Comparison of ENCODE assay signal across 23 mouse cellular contexts in the genomic region with DNA sequence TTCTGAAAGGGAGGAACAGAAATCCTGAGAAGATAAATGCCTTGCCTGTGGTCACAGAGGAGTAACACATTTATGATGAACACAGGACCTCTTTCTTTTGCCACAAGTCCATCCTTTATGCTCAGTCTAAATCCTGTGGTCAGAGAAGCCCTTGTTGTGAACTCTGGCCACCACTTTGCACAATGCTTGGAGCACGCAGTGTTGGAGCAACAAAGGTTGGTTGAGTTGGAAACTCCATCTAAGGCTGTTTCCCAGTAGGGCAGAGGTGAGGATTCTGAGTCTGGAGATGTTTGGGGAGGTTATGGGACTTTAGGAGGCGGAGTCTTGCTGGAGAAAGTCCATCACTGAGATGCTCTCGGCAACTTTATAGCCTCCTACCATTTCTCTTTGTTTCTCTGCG. TPM values are rescaled to one million over a fixed set of nuclear protein-coding genes. Genes with fewer than 3 reads are reported as not detected.
A peak's percentile ranks its signal among the peaks of the same experiment; 100 is the strongest.
DNase-seq lines count a peak whose midpoint lies in the region; ATAC-seq lines count a peak whose summit lies in the region.
"Had no signal": no experiment of that assay in that cellular context is flagged by ENCODE, and none has a peak within 500 bp of the region (broad histone marks: within the 10 kb centered on the region; RNA-seq: fewer than 3 reads in every experiment).

No protein-coding gene starts in this region.

- no peaks in the 10 kb centered on the region for H3K36me3 ChIP-seq in heart, embryonic 11.5 days (ENCODE audit: control insufficient read depth, insufficient read depth, low read length)
- no peaks in the 10 kb centered on the region for H3K36me3 ChIP-seq in heart, embryonic 10.5 days
- H3K36me3 ChIP-seq: embryonic facial prominence, embryonic 13.5 days; heart, embryonic 13.5 days had no signal

- ATAC-seq in heart, embryonic 11.5 days (replicated peaks; ENCODE audit: insufficient number of reproducible peaks, low FRiP score, low TSS enrichment) = no peak
- ATAC-seq: forebrain, embryonic 14.5 days; hindbrain, embryonic 16.5 days had no signal

- DNase-seq in adrenal gland, postnatal 10 days = peak; percentile 50
- no peak for DNase-seq in adrenal gland, adult 8-10 months
- DNase-seq in heart, embryonic 10.5 days (ENCODE audit: low spot score) = no peak
- peak; percentile 48 for DNase-seq in 3T3-L1 (ENCODE audit: low read depth, low spot score)
- no peak for DNase-seq in spleen, postnatal 36 days (ENCODE audit: low spot score in 2 of 2)
- DNase-seq: cerebellum, adult 18-20 months; cerebellum, adult 9-11 months; cerebellum, postnatal 36 days; gastrocnemius, postnatal 36 days; heart, adult 18-20 months; heart, postnatal 36 days; kidney, adult 11 months had no signal

- no peak overlapping the region for H3K4me3 ChIP-seq in heart, embryonic 11.5 days (ENCODE audit: low read depth, low read length)
- H3K4me3 ChIP-seq in heart, embryonic 10.5 days = no peak overlapping the region
- no peak overlapping the region for H3K4me3 ChIP-seq in brown adipose tissue, adult 24 weeks (ENCODE audit: insufficient read depth, low read depth, low read length)
- H3K4me3 ChIP-seq: embryonic facial prominence, embryonic 13.5 days; heart, embryonic 13.5 days had no signal

- 0 out of 2 replicates have a peak overlapping the region, but pooled peaks have one; percentile 29 for H3K27ac ChIP-seq in heart, embryonic 11.5 days (ENCODE audit: low read depth, low read length)
- H3K27ac ChIP-seq in heart, embryonic 10.5 days = no peak overlapping the region
- H3K27ac ChIP-seq in brown adipose tissue, adult 24 weeks (replicated peaks; ENCODE audit: low read depth, low read length) = peak overlapping the region; percentile 79
- H3K27ac ChIP-seq: embryonic facial prominence, embryonic 13.5 days; heart, embryonic 13.5 days had no signal

- H3K9me3 ChIP-seq in heart, embryonic 11.5 days (replicated peaks; ENCODE audit: control insufficient read depth, low read length) = no peaks in the 10 kb centered on the region
- no peaks in the 10 kb centered on the region for H3K9me3 ChIP-seq in heart, embryonic 10.5 days
- H3K9me3 ChIP-seq: embryonic facial prominence, embryonic 13.5 days; heart, embryonic 13.5 days had no signal

- H3K9ac ChIP-seq in heart, embryonic 11.5 days (ENCODE audit: low read depth, low read length) = no peak overlapping the region
- H3K9ac ChIP-seq: embryonic facial prominence, embryonic 13.5 days; heart, embryonic 13.5 days had no signal

- H3K27me3 ChIP-seq in heart, embryonic 11.5 days (ENCODE audit: control insufficient read depth, insufficient read depth, low read length) = no peaks in the 10 kb centered on the region
- H3K27me3 ChIP-seq in heart, embryonic 10.5 days (ENCODE audit: insufficient read depth, poor library complexity, severe bottlenecking) = no peaks in the 10 kb centered on the region
- H3K27me3 ChIP-seq: CH12.LX; embryonic facial prominence, embryonic 13.5 days; heart, embryonic 13.5 days had no signal

- 0 out of 2 replicates have a peak, but pooled peaks cover 6% of the 10 kb centered on the region for H3K4me1 ChIP-seq in heart, embryonic 11.5 days (ENCODE audit: control insufficient read depth, insufficient read depth, low read length)
- H3K4me1 ChIP-seq in heart, embryonic 10.5 days = peaks cover 11% of the 10 kb centered on the region
- peaks cover 5% of the 10 kb centered on the region; the same call in 1 of the 2 replicates for H3K4me1 ChIP-seq in brown adipose tissue, adult 24 weeks (ENCODE audit: control insufficient read depth, insufficient read depth, insufficient read length, low read length)

- 84% methylated on average over 4 of the region's 4 CpGs for WGBS in heart, embryonic 11.5 days (ENCODE audit: insufficient replicate concordance)
- 81% methylated on average over 4 of the region's 4 CpGs for WGBS in heart, embryonic 10.5 days

- no peak overlapping the region for H3K4me2 ChIP-seq in heart, embryonic 11.5 days
- H3K4me2 ChIP-seq: embryonic facial prominence, embryonic 13.5 days; heart, embryonic 13.5 days had no signal

RNA-seq across cellular contexts. Expression of gene F3, which starts 16.2 kb away (rescaled TPM):
- total RNA-seq in adrenal gland, postnatal 10 days (2021) = 10 to 100 TPM; 20.6 to 23.0 TPM
- 10 to 100 TPM in 2 of 4 experiments, 1 to 10 TPM in 2; 8.5 to 12.6 (median 9.4) TPM for total RNA-seq in adrenal gland, adult 8-10 months (2022)
- 7.8 and 9.7 TPM in 2 replicates for polyA plus RNA-seq in heart, embryonic 11.5 days (2014; fragmentation: Nextera tagmentation; extraction: Ambion mirVana)
- polyA plus RNA-seq in heart, embryonic 10.5 days (2016; fragmentation: Nextera tagmentation; extraction: Ambion mirVana) = 9.2 TPM in 2 replicates
- 32.7 and 54.0 TPM in 2 replicates for polyA plus RNA-seq in brown adipose tissue, adult 24 weeks (2012; ENCODE audit: insufficient read depth, insufficient read length, missing spikeins)

RNA-seq across cellular contexts. Expression of gene 4930432M17Rik, which starts 36.5 kb away (rescaled TPM):
- total RNA-seq in adrenal gland, postnatal 10 days (2021) = not detected
- total RNA-seq in adrenal gland, adult 8-10 months (2022) = not detected
- not detected in 2 replicates for polyA plus RNA-seq in heart, embryonic 11.5 days (2014; fragmentation: Nextera tagmentation; extraction: Ambion mirVana)
- not detected in 2 replicates for polyA plus RNA-seq in heart, embryonic 10.5 days (2016; fragmentation: Nextera tagmentation; extraction: Ambion mirVana)
- not detected in 2 replicates for polyA plus RNA-seq in brown adipose tissue, adult 24 weeks (2012; ENCODE audit: insufficient read depth, insufficient read length, missing spikeins)
- total RNA-seq: CH12.LX; gastrocnemius, adult 8-10 months; gastrocnemius, postnatal 36 days; heart, adult 18-20 months; heart, postnatal 36 days had no signal
- polyA plus RNA-seq: embryonic facial prominence, embryonic 13.5 days; forebrain, embryonic 14.5 days; heart, embryonic 13.5 days; heart, postnatal 0 days; hindbrain, embryonic 11.5 days; hindbrain, embryonic 16.5 days; intestine, embryonic 14.5 days had no signal

Comparison
In these comparisons a context has a peak if more than half of its experiments do, and no peak if none do; other contexts are left out.
1. DNase-seq: peak in adrenal gland, postnatal 10 days (single experiment) and 3T3-L1 (single experiment); none in adrenal gland, adult 8-10 months (single experiment), heart, embryonic 10.5 days (single experiment) and spleen, postnatal 36 days (0 of 2).